Mouse (Mus musculus) neutrophil, adult 65 days (primary cell): ENCODE data around the gene Gm11011. TPM values are rescaled to one million over a fixed set of nuclear protein-coding genes. Genes with fewer than 3 reads are reported as not detected.

Experiments
- total RNA-seq: library from RNA; stranded (reverse); gene quantifications from 2 replicates; pipeline ENCODE4 v1.2.4, GENCODE M21; 2023

Gene Gm11011
- total RNA-seq, result not detected in 2 replicates

GRCm38 (mm10) chr2:169587645-169588044 is at the start of gene Gm11011:
TSS of gene Gm11011 (minus strand) at chr2:169587745.

GRCm38 (mm10) chr2:169632338-169633151 is 45.0 kb upstream of the Gm11011 start, which contains the start of gene Tshz2:
TSS of gene Tshz2 (plus strand) at chr2:169633013.

Other genes starting within 250 kb of the Gm11011 start
- not detected in 2 replicates for gene Tshz2, start 45.3 kb upstream of the Gm11011 start, total RNA-seq